Mouse (Mus musculus): ENCODE data around the gene Myo18a. TPM values are rescaled to one million over a fixed set of nuclear protein-coding genes. Genes with fewer than 3 reads are reported as not detected.

Myo18a gene
- polyA plus RNA-seq, 1 experiment from 2014 or later = 27.7 TPM

- Histone ChIP-seq H3K9me3 (no peaks in the 10 kb centered on the region), H3K4me3 (replicated peaks) (no peak overlapping the region), H3K4me1 (replicated peaks) (peaks cover 8% of the 10 kb centered on the region; the same call in 1 of the 2 replicates), H3K27ac (no peak overlapping the region), H3K4me2 (replicated peaks) (no peak overlapping the region), H3K9ac (no peak overlapping the region), H3K27me3 (replicated peaks) (peaks cover 5% of the 10 kb centered on the region; the same call in 1 of the 2 replicates), H3K36me3 (no peaks in the 10 kb centered on the region)
- no peak for ATAC-seq
- 85% methylated on average over 3 of the region's 3 CpGs for WGBS
Observed at GRCm38 (mm10) chr11:77900187-77900586, 137.1 kb downstream of the Myo18a start.

DNA sequence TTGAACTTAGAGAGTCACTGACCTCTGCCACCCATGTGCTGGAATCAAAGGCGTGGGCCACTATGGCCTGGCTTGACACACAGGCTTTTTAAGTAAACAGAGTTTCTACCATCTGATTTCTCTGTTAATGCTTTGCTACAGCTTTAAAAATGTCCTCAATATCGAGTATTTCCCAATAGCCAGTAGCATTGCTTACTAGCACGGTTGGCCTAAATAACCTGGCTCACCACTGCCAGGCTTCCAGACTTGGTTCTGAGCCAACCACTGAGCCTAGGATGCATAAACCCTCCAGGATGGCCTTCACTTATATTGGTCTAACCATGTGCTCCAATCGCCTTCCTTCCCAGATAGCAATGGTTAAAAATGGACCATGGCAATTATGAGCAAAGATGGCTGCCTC is 137.7 kb downstream of the Myo18a start:
- Histone ChIP-seq H3K4me2 (replicated peaks) (no peak overlapping the region), H3K9ac (no peak overlapping the region), H3K9me3 (no peaks in the 10 kb centered on the region), H3K36me3 (no peaks in the 10 kb centered on the region), H3K4me1 (replicated peaks) (peaks cover 8% of the 10 kb centered on the region; the same call in 1 of the 2 replicates), H3K4me3 (replicated peaks) (no peak overlapping the region), H3K27me3 (replicated peaks) (peaks cover 5% of the 10 kb centered on the region; the same call in 1 of the 2 replicates), H3K27ac (no peak overlapping the region)
- no peak for ATAC-seq
- WGBS = 84% methylated on average over 4 of the region's 4 CpGs

- ATAC-seq = no peak
- H3K27ac ChIP-seq = no peak overlapping the region
- peaks cover 5% of the 10 kb centered on the region; the same call in 1 of the 2 replicates for H3K4me1 ChIP-seq (replicated peaks)
- peaks cover 5% of the 10 kb centered on the region; the same call in 1 of the 2 replicates for H3K27me3 ChIP-seq (replicated peaks)
- 45% methylated on average over 5 of the region's 5 CpGs for WGBS
- H3K4me2 ChIP-seq (replicated peaks) = no peak overlapping the region
- no peaks in the 10 kb centered on the region for H3K9me3 ChIP-seq
- H3K4me3 ChIP-seq (replicated peaks) = no peak overlapping the region
- H3K9ac ChIP-seq = no peak overlapping the region
- H3K36me3 ChIP-seq = no peaks in the 10 kb centered on the region
Observed at GRCm38 (mm10) chr11:77901366-77901765, 138.3 kb downstream of the Myo18a start.

DNA sequence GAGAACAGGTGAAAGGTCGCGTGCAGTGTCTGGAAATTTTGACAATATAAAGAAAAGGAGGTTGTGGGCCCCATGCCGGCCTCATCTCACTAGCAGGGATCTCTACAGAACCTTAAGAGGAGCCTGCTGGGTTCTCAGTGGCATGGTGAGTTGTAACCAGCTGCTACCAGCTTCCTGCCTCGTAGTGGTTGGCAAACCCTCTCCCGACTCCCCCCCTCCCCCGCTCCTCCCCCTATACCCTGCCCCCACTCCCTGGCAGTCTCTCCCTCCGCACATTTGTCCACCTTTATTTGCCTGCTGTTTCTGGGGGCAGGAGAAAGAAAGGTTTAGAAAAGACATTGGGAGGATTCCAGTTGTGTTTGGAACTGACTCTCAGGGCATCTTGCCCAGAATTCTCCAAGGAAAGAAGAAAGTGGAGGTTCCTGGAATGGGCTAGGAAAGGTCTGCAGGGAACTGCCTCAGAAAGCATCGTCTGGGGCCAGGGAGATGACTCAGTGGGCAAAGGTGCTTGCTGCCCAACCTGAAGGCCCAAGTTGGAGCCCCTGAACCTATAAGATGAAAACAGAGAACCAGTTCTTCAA is 138.8 kb downstream of the Myo18a start:
- Histone ChIP-seq H3K4me2 (replicated peaks) (no peak overlapping the region), H3K27ac (no peak overlapping the region), H3K9me3 (no peaks in the 10 kb centered on the region), H3K27me3 (replicated peaks) (peaks cover 7% of the 10 kb centered on the region; the same call in 1 of the 2 replicates), H3K36me3 (no peaks in the 10 kb centered on the region), H3K4me3 (replicated peaks) (no peak overlapping the region), H3K4me1 (replicated peaks) (peaks cover 6% of the 10 kb centered on the region; the same call in 1 of the 2 replicates), H3K9ac (no peak overlapping the region)
- no peak for ATAC-seq
- WGBS = 45% methylated on average over 8 of the region's 8 CpGs

DNA sequence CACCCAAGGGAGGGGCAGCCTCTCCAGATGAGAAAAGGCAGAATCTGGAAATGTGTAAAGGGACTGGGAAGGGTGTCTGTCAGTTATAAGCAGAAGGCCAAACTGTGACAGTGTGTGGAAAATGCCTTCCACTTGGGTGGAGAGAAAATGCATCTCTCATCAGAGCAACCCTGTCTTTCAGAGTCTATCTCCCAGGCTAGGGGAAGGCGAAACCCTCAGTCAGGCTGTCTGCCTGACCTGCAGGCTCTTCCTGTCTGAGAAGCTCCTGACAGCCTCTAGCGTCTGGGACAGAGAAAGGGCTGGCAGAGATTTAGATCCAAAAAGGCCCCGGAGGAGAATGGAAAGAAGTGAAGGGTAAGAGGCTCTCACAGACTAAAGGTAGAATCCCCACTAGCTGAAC is 140.7 kb downstream of the Myo18a start:
- Histone ChIP-seq H3K9me3 (no peaks in the 10 kb centered on the region), H3K4me1 (replicated peaks) (peaks cover 8% of the 10 kb centered on the region; the same call in 1 of the 2 replicates), H3K4me3 (replicated peaks) (no peak overlapping the region), H3K9ac (no peak overlapping the region), H3K27ac (no peak overlapping the region), H3K27me3 (replicated peaks) (0 out of 2 replicates have a peak, but pooled peaks cover 3% of the 10 kb centered on the region), H3K4me2 (replicated peaks) (no peak overlapping the region), H3K36me3 (no peaks in the 10 kb centered on the region)
- no peak for ATAC-seq
- WGBS = 22% methylated on average over 3 of the region's 3 CpGs

DNA sequence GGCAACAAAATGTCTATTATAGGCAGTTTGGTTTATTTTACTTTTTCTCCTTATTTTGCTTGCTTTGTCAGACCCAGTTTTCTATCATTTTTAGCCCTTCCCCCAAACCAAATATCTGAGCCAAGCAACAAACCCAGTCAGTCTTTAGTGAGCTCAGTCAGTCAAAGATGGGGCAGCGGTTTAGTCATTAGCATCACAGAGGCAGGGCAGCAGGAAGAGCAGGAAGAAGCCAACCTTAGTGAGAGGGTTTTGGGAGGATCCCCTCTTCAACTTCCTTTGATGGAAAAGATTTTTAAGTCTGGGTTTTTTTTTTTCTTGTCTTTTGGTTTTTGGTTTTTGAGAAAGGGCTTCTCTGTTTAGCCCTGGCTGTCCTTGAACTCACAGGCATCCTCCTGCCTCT is 141.7 kb downstream of the Myo18a start:
- Histone ChIP-seq H3K27me3 (replicated peaks) (0 out of 2 replicates have a peak, but pooled peaks cover 7% of the 10 kb centered on the region), H3K9ac (no peak overlapping the region), H3K4me2 (replicated peaks) (no peak overlapping the region), H3K9me3 (no peaks in the 10 kb centered on the region), H3K36me3 (no peaks in the 10 kb centered on the region), H3K27ac (no peak overlapping the region), H3K4me1 (replicated peaks) (peaks cover 8% of the 10 kb centered on the region; the same call in 1 of the 2 replicates), H3K4me3 (replicated peaks) (no peak overlapping the region)
- 44% methylated on average over 1 of the region's 1 CpGs for WGBS
- no peak for ATAC-seq

GRCm38 (mm10) chr11:77906097-77906687 is 143.1 kb downstream of the Myo18a start:
- Histone ChIP-seq H3K4me2 (replicated peaks) (no peak overlapping the region), H3K27me3 (replicated peaks) (0 out of 2 replicates have a peak, but pooled peaks cover 7% of the 10 kb centered on the region), H3K27ac (no peak overlapping the region), H3K4me3 (replicated peaks) (no peak overlapping the region), H3K4me1 (replicated peaks) (peaks cover 8% of the 10 kb centered on the region; the same call in 1 of the 2 replicates), H3K9me3 (no peaks in the 10 kb centered on the region), H3K36me3 (no peaks in the 10 kb centered on the region), H3K9ac (no peak overlapping the region)
- no peak for ATAC-seq
- WGBS = 46% methylated on average over 19 of the region's 19 CpGs

DNA sequence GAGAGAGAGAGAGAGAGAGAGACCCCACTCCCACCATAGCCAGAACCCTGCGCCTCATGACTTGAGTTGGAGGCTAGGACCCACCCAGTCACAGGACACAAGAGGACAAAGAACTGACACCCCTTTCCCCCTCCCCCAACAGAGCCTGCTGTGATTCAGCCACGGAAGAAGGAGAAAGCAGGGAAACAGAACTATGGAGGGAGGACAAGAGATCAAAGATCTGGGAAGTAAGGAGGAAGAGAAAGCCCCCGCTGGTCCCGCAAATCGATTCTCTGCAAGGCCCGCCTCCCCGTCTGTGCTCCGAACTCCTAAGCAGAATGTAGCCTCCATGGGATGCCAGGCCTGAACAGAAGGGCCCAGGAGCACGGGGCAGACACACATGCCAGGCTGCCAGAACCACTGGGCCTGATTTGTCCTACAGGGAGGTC is 143.7 kb downstream of the Myo18a start:
- no peaks in the 10 kb centered on the region for H3K9me3 ChIP-seq
- 0 out of 2 replicates have a peak, but pooled peaks cover 7% of the 10 kb centered on the region for H3K27me3 ChIP-seq (replicated peaks)
- H3K4me2 ChIP-seq (replicated peaks) = no peak overlapping the region
- H3K27ac ChIP-seq = no peak overlapping the region
- peaks cover 6% of the 10 kb centered on the region; the same call in 1 of the 2 replicates for H3K4me1 ChIP-seq (replicated peaks)
- no peak overlapping the region for H3K4me3 ChIP-seq (replicated peaks)
- no peak overlapping the region for H3K9ac ChIP-seq
- WGBS = 17% methylated on average over 9 of the region's 9 CpGs
- no peak for ATAC-seq
- H3K36me3 ChIP-seq = no peaks in the 10 kb centered on the region

DNA sequence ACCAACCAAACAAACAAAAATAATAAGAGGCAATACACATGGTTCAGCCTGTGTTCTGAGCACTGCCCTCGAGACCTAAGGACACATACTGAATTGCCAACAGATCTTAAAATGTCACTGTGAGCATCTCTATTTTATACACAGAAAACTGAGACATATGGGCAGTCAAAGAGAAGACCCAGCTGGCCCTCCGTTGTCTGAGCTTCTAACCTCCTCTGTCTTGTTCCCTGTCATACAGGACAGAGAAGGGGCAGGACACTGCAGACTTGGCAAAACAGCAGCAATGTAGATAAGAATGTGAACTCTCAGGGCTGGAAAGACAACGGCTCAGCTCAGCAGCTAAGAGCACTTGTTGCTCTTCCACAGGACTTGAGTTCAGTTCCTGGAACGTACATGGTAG is 145.4 kb downstream of the Myo18a start:
- no peak overlapping the region for H3K4me2 ChIP-seq (replicated peaks)
- H3K36me3 ChIP-seq = no peaks in the 10 kb centered on the region
- no peaks in the 10 kb centered on the region for H3K9me3 ChIP-seq
- H3K4me1 ChIP-seq (replicated peaks) = 0 out of 2 replicates have a peak, but pooled peaks cover 3% of the 10 kb centered on the region
- no peak overlapping the region for H3K4me3 ChIP-seq (replicated peaks)
- no peak overlapping the region for H3K27ac ChIP-seq
- peaks cover 12% of the 10 kb centered on the region; the same call in 1 of the 2 replicates for H3K27me3 ChIP-seq (replicated peaks)
- ATAC-seq = no peak
- H3K9ac ChIP-seq = no peak overlapping the region
- 62% methylated on average over 4 of the region's 4 CpGs for WGBS

DNA sequence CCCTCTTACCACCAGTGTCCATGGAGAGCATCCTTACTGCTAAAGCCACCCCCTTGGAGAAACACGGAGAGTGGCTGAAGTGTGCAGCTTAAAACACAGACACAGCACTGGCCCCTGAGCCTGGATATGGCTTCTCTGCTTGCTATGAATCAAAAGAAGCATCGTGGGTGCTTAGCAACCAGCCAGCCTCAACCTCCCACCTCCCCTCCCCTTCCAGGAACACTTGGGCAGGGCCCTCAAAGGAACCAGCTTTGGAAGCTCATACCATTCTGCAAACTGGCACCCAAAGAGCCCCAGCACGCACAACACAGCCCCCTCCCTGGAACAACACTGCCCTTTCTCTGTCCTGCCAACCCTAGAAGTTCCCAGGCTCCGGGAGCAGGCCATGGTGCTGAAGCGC is 146.3 kb downstream of the Myo18a start:
- H3K4me1 ChIP-seq (replicated peaks) = 0 out of 2 replicates have a peak, but pooled peaks cover 3% of the 10 kb centered on the region
- H3K4me2 ChIP-seq (replicated peaks) = no peak overlapping the region
- no peaks in the 10 kb centered on the region for H3K36me3 ChIP-seq
- H3K27me3 ChIP-seq (replicated peaks) = peaks cover 21% of the 10 kb centered on the region; the same call in 1 of the 2 replicates
- ATAC-seq = no peak
- WGBS = 20% methylated on average over 5 of the region's 5 CpGs
- H3K9me3 ChIP-seq = no peaks in the 10 kb centered on the region
- no peak overlapping the region for H3K27ac ChIP-seq
- H3K9ac ChIP-seq = no peak overlapping the region
- H3K4me3 ChIP-seq (replicated peaks) = no peak overlapping the region

GRCm38 (mm10) chr11:77909776-77910175 is 146.7 kb downstream of the Myo18a start:
- Histone ChIP-seq H3K4me1 (replicated peaks) (0 out of 2 replicates have a peak, but pooled peaks cover 3% of the 10 kb centered on the region), H3K36me3 (no peaks in the 10 kb centered on the region), H3K9me3 (no peaks in the 10 kb centered on the region), H3K4me2 (replicated peaks) (no peak overlapping the region), H3K27me3 (replicated peaks) (peaks cover 23% of the 10 kb centered on the region), H3K4me3 (replicated peaks) (no peak overlapping the region), H3K9ac (no peak overlapping the region), H3K27ac (no peak overlapping the region)
- no peak for ATAC-seq
- 25% methylated on average over 6 of the region's 6 CpGs for WGBS

- H3K4me2 ChIP-seq (replicated peaks) = no peak overlapping the region
- H3K9ac ChIP-seq = no peak overlapping the region
- WGBS = 47% methylated on average over 6 of the region's 6 CpGs
- no peaks in the 10 kb centered on the region for H3K9me3 ChIP-seq
- H3K27ac ChIP-seq = no peak overlapping the region
- no peak overlapping the region for H3K4me3 ChIP-seq (replicated peaks)
- H3K4me1 ChIP-seq (replicated peaks) = no peaks in the 10 kb centered on the region
- H3K27me3 ChIP-seq (replicated peaks) = peaks cover 21% of the 10 kb centered on the region
- ATAC-seq = no peak
- H3K36me3 ChIP-seq = no peaks in the 10 kb centered on the region
Observed at GRCm38 (mm10) chr11:77913505-77913904, 150.5 kb downstream of the Myo18a start.
